Mouse (Mus musculus) kidney, postnatal 25 days (tissue): Measurements from ENCODE around the gene Wdr95.
"Not testable (repeated sequence)": the region's sequence is repeated elsewhere in the genome, so short reads cannot be mapped to it uniquely, and the experiment has no call there.

Experiments used
- DNase-seq, 2 experiments: peaks; one replicate each; pipeline ENCODE4 v3.0.0; 2021; ENCODE audit warnings: mixed read lengths in 2 of 2

Gene Wdr95

DNA sequence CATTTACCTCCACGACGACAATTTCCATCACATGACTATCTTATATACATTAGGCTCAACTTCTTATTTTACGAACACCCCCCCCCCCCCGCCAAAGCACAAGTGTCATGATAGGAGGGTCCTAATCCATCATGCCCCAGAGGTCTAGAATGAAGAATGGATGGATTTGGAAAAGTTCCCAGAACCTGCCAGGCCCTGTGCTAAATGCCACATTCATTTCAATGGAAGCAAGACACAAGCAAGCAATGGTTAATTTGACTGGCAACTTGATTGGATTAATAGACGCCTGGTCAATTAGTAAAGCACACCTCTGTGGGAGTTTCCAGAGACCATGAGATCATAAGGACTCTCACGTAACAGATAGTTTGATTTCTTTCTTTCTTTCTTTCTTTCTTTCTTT is 11.4 kb upstream of the Wdr95 start:
- no peak for DNase-seq

DNA sequence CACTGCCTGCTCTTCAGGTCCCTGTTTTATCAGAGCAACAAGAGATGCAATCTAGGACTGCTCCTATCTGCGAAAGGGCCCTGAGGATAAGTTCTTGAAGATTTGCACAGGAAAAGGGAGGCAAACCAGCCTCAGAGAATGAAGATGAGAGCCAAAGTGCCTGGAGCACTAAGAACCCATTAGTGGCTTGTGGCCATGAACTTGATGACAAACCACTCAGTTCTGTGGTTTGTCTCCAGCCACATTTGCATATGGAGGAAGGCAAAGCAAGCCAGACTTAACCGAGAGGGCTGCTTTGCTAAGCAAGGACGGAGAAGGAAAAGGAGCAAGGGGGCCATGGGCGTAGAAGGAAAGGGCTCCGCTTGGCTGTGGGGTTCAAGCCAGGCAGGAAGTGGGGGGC is 7.7 kb upstream of the Wdr95 start:
- no peak for DNase-seq

DNA sequence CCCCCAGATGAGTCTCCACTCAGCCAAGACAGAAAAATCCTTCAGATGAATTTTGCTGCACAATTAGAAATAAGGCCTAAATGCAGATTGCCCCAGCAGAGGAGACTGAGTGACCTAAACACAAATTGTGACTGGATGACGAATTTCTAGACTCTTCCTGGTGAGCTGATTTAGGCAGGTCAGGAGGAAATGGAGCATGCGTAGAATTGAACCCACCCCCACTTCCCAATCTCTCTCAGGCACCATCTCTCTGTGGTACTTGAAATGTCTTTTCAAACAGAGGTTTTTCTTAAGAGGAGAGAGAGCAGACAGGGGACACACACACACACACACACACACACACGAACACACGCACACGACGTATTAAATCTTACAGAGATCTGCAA is 4.6 kb upstream of the Wdr95 start:
- no peak for DNase-seq

DNA sequence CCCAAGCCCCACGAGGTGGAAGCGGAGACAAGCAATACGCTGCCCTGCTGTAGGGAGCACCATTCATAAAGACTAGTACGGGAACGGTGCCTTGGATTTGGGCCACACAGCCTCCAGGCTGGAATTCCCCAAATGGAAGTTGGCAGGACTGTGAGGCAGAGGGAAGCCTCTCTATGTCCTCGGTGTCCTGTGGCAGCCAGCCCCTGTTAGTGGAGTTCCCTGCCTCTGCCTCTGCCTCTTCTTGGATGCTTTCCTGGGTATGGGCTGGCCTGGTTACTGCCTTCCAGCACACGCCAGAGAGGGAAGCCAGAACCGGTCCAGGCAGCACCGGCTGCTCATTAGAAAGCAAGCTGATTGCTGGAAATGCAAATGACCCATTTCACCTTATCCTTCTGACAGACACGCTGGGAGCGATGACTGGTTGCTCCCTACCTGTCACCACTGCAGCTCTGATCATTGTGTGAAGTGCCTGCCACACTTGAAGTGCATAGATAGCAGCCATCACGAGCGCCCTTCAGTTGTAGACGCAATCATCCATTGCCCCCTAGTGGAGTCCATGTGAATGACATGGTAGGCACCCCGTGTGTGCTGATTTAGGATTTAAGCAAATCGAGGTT is 4.1 kb upstream of the Wdr95 start:
- DNase-seq: peak; percentile 79 to 83

DNA sequence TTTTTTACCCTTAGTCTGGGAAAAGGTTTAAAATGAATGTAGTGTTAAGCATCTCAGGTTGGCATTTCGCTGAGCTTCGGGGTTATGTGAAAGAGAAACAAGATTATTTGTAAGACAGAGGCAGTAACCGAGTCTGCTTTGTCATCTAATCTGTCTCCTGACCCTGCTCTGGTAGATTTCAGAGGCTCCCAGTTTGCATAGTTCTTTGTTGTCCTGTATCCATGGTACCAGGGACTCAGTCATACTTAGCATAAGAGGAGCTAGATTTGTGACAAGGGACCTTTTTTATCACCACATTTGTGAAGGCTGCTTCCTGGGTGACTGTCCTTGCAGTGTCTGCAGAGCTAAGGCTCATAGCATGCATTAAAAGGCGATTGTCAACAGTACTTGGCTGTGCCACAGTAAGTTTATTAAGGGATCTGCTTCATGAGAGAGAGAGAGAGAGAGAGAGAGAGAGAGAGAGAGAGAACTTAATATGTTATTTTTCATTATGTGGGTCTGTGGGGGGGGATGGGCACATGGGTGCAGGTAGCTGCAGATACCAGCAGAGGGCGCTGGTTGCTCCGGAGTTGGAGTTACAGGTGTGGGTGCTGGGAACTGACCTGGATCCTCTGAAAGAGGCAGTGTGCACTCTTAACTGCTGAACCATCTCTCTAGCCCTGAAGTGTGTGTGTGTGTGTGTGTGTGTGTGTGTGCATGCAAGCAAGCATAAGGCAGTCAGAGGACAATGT is 3.3 kb upstream of the Wdr95 start:
- no peak for DNase-seq

DNA sequence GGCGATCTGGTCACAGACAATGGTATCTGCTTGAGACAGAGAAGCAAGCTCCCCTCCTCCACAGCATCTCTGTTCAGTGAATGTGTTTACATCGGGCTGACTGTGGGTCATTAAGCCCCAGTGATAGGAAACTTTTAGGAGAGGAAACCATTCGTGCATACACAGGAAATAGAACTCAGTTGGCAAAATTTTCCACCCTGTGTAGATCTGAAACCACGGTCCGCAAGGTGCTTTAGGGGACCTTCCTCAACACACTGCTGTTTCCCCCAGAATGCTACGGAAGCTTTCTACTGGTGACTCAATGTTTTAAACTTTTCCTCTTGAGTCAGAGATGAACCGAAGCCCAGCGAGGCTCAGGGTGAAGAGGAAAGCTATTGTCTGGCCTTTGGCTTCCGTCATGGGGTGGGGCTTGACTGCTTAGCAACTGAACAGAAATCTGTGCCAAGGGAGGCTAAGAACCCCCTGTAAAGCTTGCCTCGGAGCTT is 2.0 kb upstream of the Wdr95 start:
- peak; percentile 57 to 67 for DNase-seq

DNA sequence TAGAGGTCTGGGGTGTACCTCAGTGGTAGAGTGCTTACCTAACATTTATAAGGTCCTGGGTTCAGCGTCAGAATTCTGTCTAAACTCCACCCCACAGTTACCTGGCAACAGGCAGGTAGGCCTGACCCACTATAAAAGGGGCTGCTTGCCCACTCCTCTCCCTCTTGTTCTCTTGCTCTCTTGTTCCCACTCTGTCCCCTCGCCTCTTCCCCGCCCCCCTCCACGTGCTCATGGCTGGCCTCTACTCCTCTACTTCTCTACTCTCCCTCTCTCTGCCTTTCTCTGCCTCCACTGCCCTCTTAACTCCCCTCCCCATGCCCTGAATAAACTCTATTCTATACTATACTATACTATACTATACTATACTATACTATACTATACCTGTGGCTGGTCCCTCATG is 1.2 kb upstream of the Wdr95 start:
- DNase-seq: not testable (repeated sequence)

DNA sequence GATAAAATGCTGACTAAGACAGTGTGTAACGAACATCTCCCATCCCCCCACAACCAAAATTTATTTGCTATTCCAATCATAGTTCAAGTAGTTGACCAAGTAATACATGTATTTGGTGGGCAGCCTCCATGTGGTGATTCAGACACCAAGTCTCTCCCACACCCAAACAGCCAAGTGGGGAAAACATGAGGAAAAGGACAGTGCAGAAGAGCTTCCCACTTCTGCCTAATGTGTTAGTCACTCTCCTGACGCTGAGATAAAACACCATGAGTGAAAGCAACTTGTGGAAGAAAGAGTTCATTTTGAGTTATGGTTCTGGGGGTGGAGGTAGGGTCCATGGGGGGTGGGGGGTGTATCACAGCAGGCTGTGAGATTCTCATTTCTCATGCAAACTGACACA is 5.4 kb downstream of the Wdr95 start:
- DNase-seq: no peak

DNA sequence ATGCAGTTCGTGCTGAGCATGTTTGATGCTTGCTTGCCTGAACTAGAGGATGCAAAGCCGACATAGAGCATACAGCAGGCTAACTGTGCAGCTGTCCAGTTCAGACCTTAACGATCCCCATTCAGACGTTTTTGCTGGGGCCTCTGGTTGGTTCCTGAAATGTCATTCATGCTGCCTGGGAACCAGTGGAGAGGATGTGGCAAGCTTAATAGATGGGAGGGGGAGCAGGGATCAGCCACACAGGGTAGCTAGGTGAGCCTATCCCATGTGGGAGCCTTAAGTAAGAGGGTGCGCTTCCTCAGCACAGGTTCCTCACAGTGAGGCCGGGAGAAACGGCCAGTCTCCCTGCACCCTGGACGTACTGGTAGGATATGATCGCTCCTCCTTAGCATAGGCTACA is 7.5 kb downstream of the Wdr95 start:
- DNase-seq: no peak

DNA sequence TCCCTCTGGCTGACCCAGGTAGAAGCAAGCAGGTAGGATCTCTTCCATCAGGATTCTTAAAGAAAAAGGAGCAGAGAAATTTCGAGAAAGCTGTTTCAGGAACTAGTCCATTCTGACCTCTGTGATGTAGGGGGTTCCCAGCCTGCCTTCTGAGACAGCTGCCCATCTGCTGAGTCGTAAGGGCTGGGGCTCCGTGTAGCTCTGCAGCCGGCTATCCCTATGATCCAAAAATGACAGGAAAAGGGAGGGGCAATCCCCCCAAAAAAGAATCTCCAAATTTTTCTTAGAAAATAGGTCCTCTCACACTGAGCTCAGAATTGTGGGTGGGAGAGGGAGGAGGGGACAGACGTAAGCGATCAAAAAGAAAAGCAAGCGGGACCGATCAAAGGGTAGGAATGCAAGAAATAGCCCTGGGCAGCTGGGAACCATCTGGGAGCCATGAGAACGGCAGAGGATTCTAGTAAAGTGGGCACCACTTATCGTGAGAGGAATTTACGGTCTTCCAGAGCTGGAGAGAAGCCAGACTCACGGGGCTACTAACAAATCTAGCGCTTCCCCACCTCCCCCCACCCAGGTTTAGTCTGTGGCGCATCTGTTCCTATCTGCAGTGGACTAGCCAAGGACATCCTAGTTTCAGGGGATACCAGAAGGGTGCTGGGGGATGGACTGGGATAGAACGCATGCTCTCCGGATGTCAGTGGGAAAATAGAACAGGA is 9.5 kb downstream of the Wdr95 start:
- no peak for DNase-seq

DNA sequence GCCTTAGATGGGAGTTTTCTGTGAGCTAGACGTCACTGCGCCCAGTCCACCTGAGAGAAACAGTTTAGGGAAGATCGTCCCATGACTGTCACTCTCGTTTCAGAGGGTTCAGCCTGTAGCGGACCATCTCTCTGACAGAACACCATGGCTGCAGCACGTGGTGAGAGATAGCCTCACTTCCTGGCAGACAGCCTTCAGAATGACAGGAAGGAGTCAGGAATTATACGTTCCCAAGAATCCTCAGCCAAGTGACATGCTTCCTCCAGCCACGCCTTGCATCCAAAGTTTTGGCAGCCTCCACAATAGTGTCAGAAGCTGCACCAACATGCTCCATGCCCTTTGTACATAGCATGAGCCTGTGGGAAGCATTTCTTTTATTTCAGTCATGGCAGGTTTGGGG is 10.1 kb downstream of the Wdr95 start:
- DNase-seq: peak in 1 of 2 experiments; percentile 13

DNA sequence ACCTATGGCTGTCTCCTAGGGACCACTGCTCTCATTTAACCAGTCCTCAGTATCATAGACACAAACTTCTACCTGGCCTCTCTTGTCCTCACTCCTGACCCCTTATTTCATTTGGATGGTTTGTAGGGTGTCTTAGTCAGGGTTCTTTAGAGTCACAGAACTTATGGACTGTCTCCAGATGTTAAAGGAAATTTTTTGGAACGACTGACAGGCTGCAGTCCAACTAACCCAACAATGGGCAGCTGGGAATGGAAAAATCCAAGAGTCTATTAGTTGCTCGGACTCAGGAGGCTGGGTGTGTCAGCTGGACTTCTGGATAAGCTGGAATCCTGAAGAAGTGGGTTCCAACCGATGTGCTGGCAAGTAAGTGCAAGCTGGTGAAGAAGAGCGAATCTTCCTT is 10.6 kb downstream of the Wdr95 start:
- no peak for DNase-seq

DNA sequence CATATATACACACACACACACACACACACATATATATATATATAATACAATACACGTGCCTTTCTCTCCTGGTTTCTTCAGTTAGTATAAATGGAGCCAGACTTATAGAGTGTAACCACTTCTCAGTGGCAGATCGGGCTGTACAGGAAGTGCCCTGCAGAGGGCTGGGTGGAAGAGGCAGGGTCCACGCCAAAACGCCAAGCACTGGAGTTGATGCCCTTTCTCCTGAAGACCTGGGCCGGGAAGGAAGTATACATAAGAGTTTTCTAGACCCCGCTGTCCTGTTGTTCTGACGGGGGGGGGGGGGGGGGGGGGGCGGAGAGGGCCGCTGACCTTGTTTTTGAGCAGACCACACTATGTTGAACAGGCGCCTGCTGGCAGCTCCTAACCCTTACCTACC is 22.7 kb downstream of the Wdr95 start:
- no peak for DNase-seq

DNA sequence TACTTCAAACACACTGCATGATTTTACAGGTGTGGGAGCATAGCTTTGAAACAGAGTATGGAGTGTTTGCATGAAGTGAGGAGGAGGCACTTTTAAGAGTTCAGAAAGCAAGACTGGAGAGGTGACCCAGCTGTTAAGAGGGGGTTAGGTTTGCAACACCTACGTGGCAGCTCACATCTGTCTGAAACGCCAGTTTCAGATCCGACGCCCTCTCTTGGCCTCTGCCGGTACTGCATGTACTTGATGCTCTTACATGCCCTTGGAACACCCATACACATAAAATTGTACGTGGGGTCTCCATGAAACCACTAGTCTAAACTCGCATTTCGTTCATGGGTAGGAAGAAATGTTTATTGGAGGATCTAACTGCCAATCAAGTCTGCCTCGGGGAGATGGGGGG is 24.3 kb downstream of the Wdr95 start:
- peak in 1 of 2 experiments; percentile 10 for DNase-seq

DNA sequence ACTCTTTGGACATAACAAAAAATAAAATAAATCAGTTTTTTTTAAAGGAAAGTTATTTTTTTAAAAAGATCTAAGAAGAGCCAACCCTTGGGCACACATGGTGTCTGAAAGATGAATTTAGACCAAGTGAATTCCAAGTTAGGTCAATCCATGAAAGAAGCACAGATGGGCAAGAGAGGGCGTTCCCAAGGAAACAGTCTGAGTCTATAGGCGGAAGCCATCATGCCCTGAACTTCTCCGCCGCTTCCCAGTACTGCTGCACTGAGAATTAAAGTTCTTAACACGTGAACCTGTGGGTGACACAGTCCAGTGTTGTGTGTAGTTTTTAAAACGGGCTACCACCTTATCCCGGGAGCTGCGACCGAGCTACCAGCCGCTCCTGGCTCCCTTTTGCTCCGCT is 24.9 kb downstream of the Wdr95 start:
- DNase-seq: no peak

DNA sequence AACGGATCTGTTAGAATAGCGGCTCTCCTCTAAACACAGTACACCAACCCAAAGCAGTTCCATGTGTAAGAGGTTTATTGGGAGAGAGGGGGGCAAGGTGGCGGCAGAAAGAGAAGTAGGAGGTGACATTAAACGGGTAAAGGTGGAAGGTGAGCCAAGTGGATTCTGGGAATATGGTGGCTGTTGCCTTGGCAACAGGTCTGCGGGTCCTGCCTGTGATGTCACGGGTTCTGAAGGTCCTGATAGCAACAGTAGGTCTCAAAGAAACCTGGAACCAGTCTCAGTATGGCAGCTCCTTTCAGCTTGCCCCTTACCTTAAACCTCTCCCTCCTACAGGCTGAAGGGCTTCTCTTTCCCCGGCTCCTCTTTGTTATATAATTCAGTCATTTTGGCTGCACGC is 25.9 kb downstream of the Wdr95 start:
- no peak for DNase-seq

DNA sequence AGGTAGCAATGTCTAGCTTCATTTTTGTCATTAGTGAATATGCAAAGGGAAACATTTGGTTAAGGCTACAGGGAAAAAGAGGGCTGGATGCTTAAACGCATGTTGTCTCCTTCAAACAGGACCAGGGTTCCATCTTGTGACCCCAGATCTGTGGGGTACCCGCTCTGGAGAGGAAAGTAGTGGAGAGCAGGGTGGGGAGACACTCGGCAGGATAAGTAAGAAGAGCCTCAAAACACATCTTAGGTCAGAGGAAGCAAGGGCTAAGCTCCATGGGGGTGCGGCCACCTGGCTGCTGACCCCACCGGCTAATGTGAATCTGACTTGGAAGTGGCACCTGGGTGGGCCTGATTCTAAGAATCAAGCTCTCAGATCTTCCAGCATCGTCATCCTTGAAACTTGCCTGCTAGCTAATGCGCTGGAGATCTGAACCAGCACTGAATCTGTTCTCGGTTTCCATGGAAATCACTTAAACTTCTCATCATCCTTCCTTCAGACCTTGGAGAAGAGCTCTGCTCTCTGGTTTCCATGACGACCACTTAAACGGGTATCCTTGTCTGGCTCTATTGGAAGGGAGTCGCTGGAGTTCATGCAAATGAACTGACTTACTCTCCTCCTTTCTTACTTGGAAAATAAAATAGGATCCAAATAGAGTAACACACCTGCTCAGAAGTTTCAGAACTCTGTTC is 32.6 kb downstream of the Wdr95 start:
- no peak for DNase-seq

DNA sequence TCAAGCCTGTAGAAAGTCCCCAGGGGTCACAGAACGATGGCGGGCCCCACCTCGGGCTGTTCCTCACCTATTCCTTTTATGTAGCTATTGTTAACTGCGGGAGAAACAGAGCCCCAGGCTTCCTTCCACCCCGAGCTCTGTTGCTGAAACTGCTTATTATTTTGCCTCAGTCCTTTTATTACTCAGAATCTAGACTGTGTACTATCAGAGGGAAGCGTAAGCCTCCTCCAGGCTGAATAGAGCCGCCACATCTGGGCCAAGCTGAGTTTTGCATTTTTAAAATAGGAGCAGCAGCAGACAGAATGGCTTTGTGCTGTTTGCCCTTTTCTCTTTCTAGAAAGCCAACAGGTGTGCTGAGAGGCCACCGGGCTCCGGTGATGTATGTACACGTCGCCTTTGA is 37.5 kb downstream of the Wdr95 start:
- DNase-seq: no peak

DNA sequence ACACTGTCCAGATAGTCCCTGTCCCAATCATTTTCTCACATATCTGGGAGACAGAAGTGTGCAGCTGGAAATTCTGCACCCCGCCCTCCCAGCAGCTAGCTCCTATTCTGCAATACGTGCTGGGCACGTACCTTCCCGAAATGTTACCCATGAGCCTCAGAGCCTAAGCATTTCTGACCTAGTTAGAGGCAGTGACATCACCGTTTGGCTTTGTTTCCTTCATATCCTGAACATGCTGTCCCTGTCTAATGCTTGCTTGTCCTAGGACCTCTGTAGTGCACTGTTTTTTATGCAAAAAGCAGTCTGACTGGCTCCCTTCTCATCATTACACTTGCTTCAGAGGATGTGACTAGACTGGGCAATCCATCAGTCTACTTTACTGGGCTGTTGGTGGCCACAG is 38.5 kb downstream of the Wdr95 start:
- DNase-seq: no peak

DNA sequence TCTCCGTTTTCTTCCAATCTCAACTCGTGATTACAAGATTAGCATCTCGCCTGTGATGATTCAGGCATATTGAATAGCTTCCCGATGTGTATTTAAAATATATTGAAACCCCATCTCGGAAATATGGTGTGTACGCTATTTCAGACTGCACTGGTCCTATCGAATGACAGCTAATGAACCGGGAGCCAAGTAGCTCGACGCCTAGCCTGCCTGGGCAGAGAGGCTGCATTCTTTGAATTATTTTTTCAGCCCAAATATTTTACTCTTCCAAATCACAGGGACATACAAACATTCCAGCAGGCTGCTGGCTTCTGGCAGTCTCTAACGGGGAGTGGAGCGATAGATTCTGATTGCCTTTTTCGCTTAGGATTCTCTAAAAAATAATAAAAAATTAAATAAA is 40.5 kb downstream of the Wdr95 start:
- DNase-seq: no peak

DNA sequence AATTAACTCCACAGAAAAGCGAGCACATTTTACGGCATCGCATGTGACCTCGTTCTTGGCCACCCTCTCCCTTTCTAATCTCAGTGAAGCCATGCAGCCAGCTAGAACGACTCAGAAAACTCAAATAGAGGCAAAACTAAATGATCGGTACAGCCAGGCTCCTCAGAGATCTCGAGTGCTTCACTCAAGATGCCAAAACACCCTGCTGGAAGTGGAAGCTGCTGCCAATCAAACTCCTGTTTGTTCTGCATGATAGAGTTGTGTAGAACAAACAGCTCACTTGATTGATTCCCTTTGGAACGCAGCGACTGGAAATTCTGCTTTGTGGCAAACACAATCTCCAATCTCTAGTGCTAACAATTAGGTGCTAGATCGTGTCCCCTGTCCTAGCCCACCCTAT is 48.5 kb downstream of the Wdr95 start:
- no peak for DNase-seq

DNA sequence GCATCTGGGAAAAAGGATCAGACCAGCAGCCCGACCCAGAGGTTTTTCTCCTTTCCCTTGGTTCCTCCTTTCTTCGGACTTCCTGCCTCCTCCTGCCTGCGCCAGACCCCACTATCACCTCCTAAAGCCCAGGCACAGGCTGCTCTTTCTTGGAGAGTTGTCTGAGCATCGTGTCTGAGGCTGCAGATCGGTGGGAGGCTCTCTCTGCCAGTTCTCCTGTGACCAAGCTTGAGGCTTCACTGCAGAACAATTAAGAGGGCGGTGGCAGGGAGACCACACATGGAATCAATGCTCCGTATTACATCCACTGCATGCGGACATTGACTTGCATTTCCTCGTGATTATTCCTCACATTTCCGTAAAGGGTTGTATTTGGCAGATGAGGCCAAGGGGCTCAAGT is 49.0 kb downstream of the Wdr95 start:
- no peak for DNase-seq

DNA sequence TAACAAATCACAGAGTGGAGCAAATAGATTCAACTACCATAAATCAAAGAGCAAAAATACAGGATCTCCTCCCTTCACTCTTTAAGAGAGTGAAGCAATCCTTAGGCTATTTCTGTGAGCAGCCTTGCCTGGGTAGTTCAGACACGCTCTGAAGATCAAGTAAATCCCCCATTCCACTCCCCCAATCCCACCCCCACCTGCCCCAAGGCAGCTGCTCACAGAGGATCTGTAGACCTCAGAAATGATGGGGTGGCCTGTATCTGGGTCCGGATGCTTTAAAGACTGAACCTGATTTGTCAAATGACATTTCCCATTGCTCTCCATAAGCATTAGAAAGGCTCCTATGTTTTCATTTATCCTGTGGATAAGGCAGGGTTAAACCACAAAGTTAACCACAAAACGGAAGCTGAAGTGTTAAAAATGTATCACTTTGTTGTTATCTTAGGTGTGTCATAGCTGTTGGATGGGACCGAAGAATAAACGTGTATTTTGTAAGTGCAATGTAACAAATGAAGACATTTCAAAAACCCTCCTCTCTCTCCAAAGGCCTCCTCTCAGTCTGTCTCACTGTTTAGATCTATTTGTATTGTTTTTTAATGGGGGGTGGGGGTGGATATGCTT is 54.3 kb downstream of the Wdr95 start:
- DNase-seq: no peak
